Mouse (Mus musculus) lung, embryonic 14.5 days (tissue): ENCODE results near the gene Gm5431. TPM values are rescaled to one million over a fixed set of nuclear protein-coding genes. Genes with fewer than 3 reads are reported as not detected.

ENCODE experiments used
- ATAC-seq: fragments of 200-750 bp; cut with Nextera tagmentation; 2 replicates; pipeline ENCODE4 v1.8.0; 2017; ENCODE audit warnings: mild to moderate bottlenecking, moderate TSS enrichment, moderate library complexity; ENCODE audit not compliant: insufficient read depth
- DNase-seq: peaks from one replicate; pipeline ENCODE4 v3.0.0-alpha.2; 2015
- H3K27ac ChIP-seq: fragments of 300-500 bp; sonication (generic); 2 replicates; pipeline ENCODE4 v1.5.1; 2014; ENCODE audit warnings: low read depth, mild to moderate bottlenecking, moderate library complexity
- H3K27me3 ChIP-seq: fragments of 300-500 bp; sonication (generic); 2 replicates; pipeline ENCODE4 v1.6.1; 2014; ENCODE audit warnings: low read length, control low read depth; ENCODE audit not compliant: insufficient read depth
- H3K36me3 ChIP-seq: fragments of 300-500 bp; sonication (generic); 2 replicates; pipeline ENCODE4 v1.6.1; 2014; ENCODE audit warnings: control low read depth; ENCODE audit not compliant: insufficient read depth
- H3K4me1 ChIP-seq: fragments of 300-500 bp; sonication (generic); 2 replicates; pipeline ENCODE4 v1.6.1; 2014; ENCODE audit warnings: antibody characterized with exemption, control low read depth; ENCODE audit not compliant: insufficient read depth
- H3K4me2 ChIP-seq: fragments of 300-500 bp; sonication (generic); 2 replicates; pipeline ENCODE4 v1.6.1; 2014; ENCODE audit warnings: mild to moderate bottlenecking
- H3K4me3 ChIP-seq: fragments of 300-500 bp; sonication (generic); 2 replicates; pipeline ENCODE4 v1.5.1; 2014; ENCODE audit warnings: low read depth, low read length
- H3K9ac ChIP-seq: fragments of 300-500 bp; sonication (generic); 2 replicates; pipeline ENCODE4 v1.6.1; 2014
- H3K9me3 ChIP-seq: fragments of 300-500 bp; sonication (generic); 2 replicates; pipeline ENCODE4 v1.6.1; 2016; ENCODE audit warnings: low read depth, low read length, control low read depth
- CTCF ChIP-seq: IDR thresholded peaks from 2 replicates; pipeline ENCODE4 v1.5.1; 2016; ENCODE audit warnings: antibody characterized with exemption, low read depth
- WGBS: fragments of 180-500 bp; shearing (Covaris S2); extraction: QIAGEN DNeasy Blood & Tissue Kit; methylation state at CpG from one replicate; pipeline ENCODE4 v1.1.7; 2014; 5-methylcytosine and 5-hydroxymethylcytosine counted together
- polyA plus RNA-seq: library from polyadenylated mRNA; unstranded; fragments of >200 nt; fragmentation: Nextera tagmentation; extraction: Ambion mirVana; gene quantifications from 2 replicates; pipeline ENCODE4 v1.2.1, GENCODE M21; 2014

The Gm5431 gene
- polyA plus RNA-seq, 1 experiment from 2014 or later: 0.17 TPM

GRCm38 (mm10) chr11:48874465-48874864 is 27.5 kb downstream of the Gm5431 start:
- H3K4me2 ChIP-seq: no peak overlapping the region
- 1% methylated on average over 4 of the region's 4 CpGs for WGBS
- no peaks in the 10 kb centered on the region for H3K27me3 ChIP-seq
- H3K9me3 ChIP-seq: no peaks in the 10 kb centered on the region
- no peak overlapping the region for H3K9ac ChIP-seq
- H3K36me3 ChIP-seq: no peaks in the 10 kb centered on the region
- H3K4me3 ChIP-seq: no peak overlapping the region
- no peak overlapping the region for H3K27ac ChIP-seq
- TF ChIP-seq CTCF: peak; percentile 78
- peak; percentile 82 for DNase-seq
- 0 out of 2 replicates have a peak, but pooled peaks cover 5% of the 10 kb centered on the region for H3K4me1 ChIP-seq
- peak; percentile 36; the same call in 1 of the 2 replicates for ATAC-seq

GRCm38 (mm10) chr11:48873591-48874290 is 28.3 kb downstream of the Gm5431 start:
- no peaks in the 10 kb centered on the region for H3K9me3 ChIP-seq
- no peak for TF ChIP-seq CTCF
- no peaks in the 10 kb centered on the region for H3K27me3 ChIP-seq
- no peak for ATAC-seq
- no peaks in the 10 kb centered on the region for H3K36me3 ChIP-seq
- H3K4me3 ChIP-seq: no peak overlapping the region
- H3K27ac ChIP-seq: 0 out of 2 replicates have a peak overlapping the region, but pooled peaks have one; percentile 60
- WGBS: 50% methylated on average over 10 of the region's 10 CpGs
- 0 out of 2 replicates have a peak, but pooled peaks cover 10% of the 10 kb centered on the region for H3K4me1 ChIP-seq
- H3K4me2 ChIP-seq: no peak overlapping the region
- H3K9ac ChIP-seq: no peak overlapping the region
- peak; percentile 12 for DNase-seq

GRCm38 (mm10) chr11:48872695-48873300 is 29.2 kb downstream of the Gm5431 start:
- WGBS: 62% methylated on average over 7 of the region's 7 CpGs
- ATAC-seq: no peak
- H3K27me3 ChIP-seq: no peaks in the 10 kb centered on the region

GRCm38 (mm10) chr11:48871817-48872541 is 30.0 kb downstream of the Gm5431 start:
- WGBS: 8% methylated on average over 17 of the region's 17 CpGs
- no peaks in the 10 kb centered on the region for H3K36me3 ChIP-seq
- peak overlapping the region; percentile 46 for H3K4me3 ChIP-seq
- peak overlapping the region; percentile 69 for H3K9ac ChIP-seq
- H3K9me3 ChIP-seq: no peaks in the 10 kb centered on the region
- TF ChIP-seq CTCF: 0 out of 2 replicates have a peak, but pooled peaks have one; percentile 1
- H3K4me1 ChIP-seq: 0 out of 2 replicates have a peak, but pooled peaks cover 10% of the 10 kb centered on the region
- DNase-seq (peak; percentile 33), ATAC-seq (0 out of 2 replicates have a peak, but pooled peaks have one; percentile 18)
- H3K27ac ChIP-seq: peak overlapping the region; percentile 59
- peak overlapping the region; percentile 73 for H3K4me2 ChIP-seq
- H3K27me3 ChIP-seq: no peaks in the 10 kb centered on the region

More at GRCm38 (mm10) chr11:48872695-48873300, 29.2 kb downstream of the Gm5431 start:
- Histone ChIP-seq H3K4me3 (no peak overlapping the region), H3K4me1 (0 out of 2 replicates have a peak, but pooled peaks cover 10% of the 10 kb centered on the region), H3K4me2 (peak overlapping the region; percentile 73), H3K9ac (peak overlapping the region; percentile 69; the same call in 1 of the 2 replicates), H3K36me3 (no peaks in the 10 kb centered on the region), H3K9me3 (no peaks in the 10 kb centered on the region), H3K27ac (peak overlapping the region; percentile 59)
- TF ChIP-seq CTCF: no peak
- peak; percentile 4 for DNase-seq

- peak within 1 kb of the TSS; percentile 69 for H3K9ac ChIP-seq
- 0 out of 2 replicates have a peak, but pooled peaks cover 10% of the 10 kb centered on the region for H3K4me1 ChIP-seq
- peak; percentile 37 for TF ChIP-seq CTCF
- H3K9me3 ChIP-seq: no peaks in the 10 kb centered on the region
- peak within 1 kb of the TSS; percentile 73 for H3K4me2 ChIP-seq
- H3K4me3 ChIP-seq: peak within 1 kb of the TSS; percentile 46
- WGBS: 2% methylated on average over 19 of the region's 19 CpGs
- H3K27ac ChIP-seq: peak within 1 kb of the TSS; percentile 77
- ATAC-seq (peak; percentile 49; the same call in 1 of the 2 replicates), DNase-seq (peak; percentile 76)
- no peaks in the 10 kb centered on the region for H3K36me3 ChIP-seq
- no peaks in the 10 kb centered on the region for H3K27me3 ChIP-seq
These were observed 30.7 kb downstream of the Gm5431 start, which contains the start of gene Irgm1 for GRCm38 (mm10) chr11:48871201-48871772. Gene Irgm1 (minus strand): TSS chr11:48871683.

GRCm38 (mm10) chr11:48870781-48871180 is 31.2 kb downstream of the Gm5431 start:
- H3K9ac ChIP-seq: peak overlapping the region; percentile 69
- no peaks in the 10 kb centered on the region for H3K9me3 ChIP-seq
- no peaks in the 10 kb centered on the region for H3K27me3 ChIP-seq
- DNase-seq: peak; percentile 24
- no peaks in the 10 kb centered on the region for H3K36me3 ChIP-seq
- 28% methylated on average over 7 of the region's 7 CpGs for WGBS
- no peak for TF ChIP-seq CTCF
- peak overlapping the region; percentile 73 for H3K4me2 ChIP-seq
- H3K4me3 ChIP-seq: peak overlapping the region; percentile 46
- H3K4me1 ChIP-seq: 0 out of 2 replicates have a peak, but pooled peaks cover 10% of the 10 kb centered on the region
- peak overlapping the region; percentile 77 for H3K27ac ChIP-seq
- 0 out of 2 replicates have a peak, but pooled peaks have one; percentile 16 for ATAC-seq
